Mouse (Mus musculus) heart, postnatal 14 days (tissue): ENCODE data around the gene B230217C12Rik. TPM values are rescaled to one million over a fixed set of nuclear protein-coding genes. Genes with fewer than 3 reads are reported as not detected.

ENCODE experiments used
- DNase-seq, 2 experiments: peaks; one replicate each; pipeline ENCODE4 v3.0.0; 2021 to 2022
- intact Hi-C: fragments of 180-260 bp; cut with DNase I; formaldehyde crosslinking; loops from one replicate; pipeline ENCODE4 v1.15.1; 2025
- long read RNA-seq, 2 experiments: library from polyadenylated mRNA; stranded (forward); transcript quantifications; one replicate each; pipeline ENCODE4 v2.0.0; 2021
- total RNA-seq, 2 experiments: library from RNA; stranded (reverse); gene quantifications; 2 replicates each; pipeline ENCODE4 v1.2.3; 2021

B230217C12Rik gene
- total RNA-seq = 1 to 10 TPM in 1 of 2 experiments, under 1 TPM in 1; 0.95 to 1.1 TPM
- long read RNA-seq, experiment 1, partial matches to known transcripts = 0 of 1 reads
- long read RNA-seq, experiment 1, other reads (novel, unspliced or antisense) = 0 of 1 reads
- long read RNA-seq, experiment 2, partial matches to known transcripts = 0 of 3 reads
- long read RNA-seq, experiment 2, other reads (novel, unspliced or antisense) = 0 of 3 reads

DNA sequence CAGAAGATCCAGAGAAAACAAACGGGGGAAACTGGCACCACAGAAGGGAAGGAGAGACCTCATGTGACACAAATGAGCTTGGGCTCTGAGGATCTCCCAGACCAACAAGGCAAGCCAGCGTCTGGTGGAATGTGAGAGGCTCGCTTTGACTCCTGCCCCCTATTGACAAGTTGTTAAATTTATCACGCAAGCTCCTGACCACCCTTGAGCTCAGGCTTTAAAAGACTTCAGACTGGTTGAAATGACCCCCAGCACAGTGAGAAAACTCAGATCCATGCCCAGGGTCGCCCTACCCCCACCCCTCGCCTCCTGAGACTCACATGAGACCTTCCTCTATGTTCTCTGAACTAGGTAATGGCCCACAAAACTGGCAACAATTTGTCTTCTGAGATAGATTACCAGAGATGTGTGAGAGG is at the start of gene B230217C12Rik:
Gene B230217C12Rik, plus strand, starts transcription at position 242 of the 416 bp plus-strand sequence.
- no peak for DNase-seq
- intact Hi-C loops = loop anchor here (2.0 to 5.0 kb wide), 2 partner anchors 37 to 40 kb away; no protein-coding TSS in a partner anchor

DNA sequence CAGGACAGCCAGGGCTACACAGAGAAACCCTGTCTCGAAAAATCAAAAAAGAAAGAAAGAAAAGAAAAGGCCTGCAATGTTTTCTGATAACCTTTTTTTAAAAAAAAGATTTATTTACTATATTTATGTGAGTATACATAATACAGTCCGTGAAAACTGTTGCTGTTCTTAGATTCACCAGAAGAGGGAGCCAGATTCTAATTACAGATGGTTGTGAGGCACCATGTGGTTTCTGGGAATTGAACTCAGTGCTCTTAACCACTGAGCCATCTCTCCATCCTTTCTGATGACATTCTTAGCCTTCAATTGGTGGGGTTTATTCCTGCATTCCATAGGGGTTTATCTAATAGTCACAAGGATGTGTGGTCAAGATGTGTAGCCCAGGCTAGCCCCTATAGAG is 47.4 kb upstream of the B230217C12Rik start:
- intact Hi-C loops = loop anchor here (1.0 kb wide), 1 partner anchor 90 kb away; no protein-coding TSS in a partner anchor
- peak in 1 of 2 experiments; percentile 70 for DNase-seq

GRCm38 (mm10) chr11:97796910-97797309 is 43.7 kb upstream of the B230217C12Rik start:
- intact Hi-C loops = no loop called here
- peak; percentile 67 to 74 for DNase-seq

GRCm38 (mm10) chr11:97797369-97798082 is 43.1 kb upstream of the B230217C12Rik start:
- no peak for DNase-seq
- intact Hi-C loops = loop anchor here (2.0 kb wide), 1 partner anchor 191 kb away; no protein-coding TSS in a partner anchor

DNA sequence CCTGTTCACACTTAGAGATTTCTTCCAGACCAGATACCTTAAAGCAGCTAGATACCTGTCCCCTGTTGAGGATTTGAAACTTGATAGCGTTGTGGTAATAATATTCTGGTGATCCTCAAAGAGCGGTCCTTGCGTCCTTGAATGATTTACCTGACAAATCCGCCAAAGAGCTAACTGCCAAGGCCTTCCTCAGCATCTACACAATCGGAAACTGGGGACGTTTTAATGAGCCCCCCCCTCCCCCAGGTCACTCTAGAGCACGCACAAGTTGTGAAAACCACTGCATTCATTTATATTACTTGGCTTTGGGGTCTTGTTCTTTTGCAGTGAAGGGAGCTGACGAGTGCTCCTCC is 42.5 kb upstream of the B230217C12Rik start:
- intact Hi-C loops = loop anchor here (2.0 kb wide), 1 partner anchor 191 kb away; no protein-coding TSS in a partner anchor

DNA sequence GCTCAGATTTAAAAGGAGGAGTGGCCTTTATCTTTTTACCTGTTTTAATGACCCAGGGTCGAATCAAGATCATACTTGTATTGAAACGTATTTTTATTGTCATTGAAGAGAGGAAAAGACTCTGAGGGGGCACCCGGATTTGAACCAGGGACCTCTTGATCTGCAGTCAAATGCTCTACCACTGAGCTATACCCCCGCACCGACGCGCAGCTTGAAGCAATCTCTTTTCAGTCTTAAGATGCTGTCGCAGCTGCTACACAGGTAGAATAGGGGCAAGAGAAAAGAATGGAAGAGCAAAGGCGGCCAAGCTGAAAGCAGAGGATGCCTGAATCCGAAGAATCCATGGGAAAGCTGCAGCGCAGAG is 41.8 kb upstream of the B230217C12Rik start, which contains the start of gene Lasp1:
Gene Lasp1, plus strand, starts transcription at position 219 of the 364 bp plus-strand sequence.
- peak; percentile 83 to 88 for DNase-seq
- intact Hi-C loops = loop anchor here (2.0 kb wide), 1 partner anchor 190 kb away; no protein-coding TSS in a partner anchor

More for the DNA sequence above, 42.5 kb upstream of the B230217C12Rik start:
- DNase-seq = no peak

DNA sequence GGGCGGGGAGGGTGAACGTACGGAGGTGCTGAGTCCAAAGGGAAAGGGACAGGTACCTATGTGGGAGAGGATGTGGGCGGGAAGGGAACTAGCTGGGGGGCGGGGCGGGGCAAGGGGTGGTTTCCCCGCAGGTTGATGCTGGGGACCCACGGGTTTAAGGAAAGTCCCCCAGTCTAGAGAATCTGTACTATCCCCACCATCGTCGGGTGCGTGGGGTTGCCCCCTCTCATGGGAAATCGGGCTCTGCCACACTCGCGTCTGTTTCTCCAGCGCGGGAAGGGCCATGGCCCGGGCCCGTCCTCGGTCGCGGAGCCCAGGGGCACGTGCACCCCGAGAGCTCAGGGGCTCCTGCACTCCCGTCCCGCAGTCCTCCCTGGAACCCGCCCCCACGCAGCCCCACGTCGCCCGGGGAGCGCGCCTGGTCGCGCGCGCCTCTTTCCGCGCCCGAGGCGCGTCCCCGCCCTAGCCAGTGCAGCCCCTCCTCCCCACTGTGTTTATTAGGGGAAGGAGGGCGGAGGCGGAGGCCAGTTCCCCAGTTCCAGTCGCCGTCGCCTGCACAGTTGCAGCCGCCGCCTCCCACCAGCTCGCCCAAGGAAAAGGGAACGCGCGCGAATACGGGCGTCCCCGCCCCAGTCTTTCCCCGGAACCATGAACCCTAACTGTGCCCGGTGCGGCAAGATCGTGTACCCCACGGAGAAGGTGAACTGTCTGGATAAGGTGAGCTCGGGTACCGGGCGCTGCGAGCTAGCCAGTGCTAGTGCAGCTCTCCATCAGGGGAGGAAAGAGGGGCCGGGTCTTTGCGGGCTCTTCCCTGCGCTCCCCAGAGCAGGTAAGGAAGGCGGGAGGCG is 41.2 kb upstream of the B230217C12Rik start:
- DNase-seq = peak; percentile 89 to 90
- intact Hi-C loops = loop anchor here (2.0 kb wide), 1 partner anchor 189 kb away; no protein-coding TSS in a partner anchor

GRCm38 (mm10) chr11:97799994-97800690 is 40.4 kb upstream of the B230217C12Rik start:
- intact Hi-C loops = loop anchor here (2.0 kb wide), 3 partner anchors 21 to 189 kb away; partner anchors contain the start of gene B230217C12Rik
- DNase-seq = peak; percentile 82 to 87

DNA sequence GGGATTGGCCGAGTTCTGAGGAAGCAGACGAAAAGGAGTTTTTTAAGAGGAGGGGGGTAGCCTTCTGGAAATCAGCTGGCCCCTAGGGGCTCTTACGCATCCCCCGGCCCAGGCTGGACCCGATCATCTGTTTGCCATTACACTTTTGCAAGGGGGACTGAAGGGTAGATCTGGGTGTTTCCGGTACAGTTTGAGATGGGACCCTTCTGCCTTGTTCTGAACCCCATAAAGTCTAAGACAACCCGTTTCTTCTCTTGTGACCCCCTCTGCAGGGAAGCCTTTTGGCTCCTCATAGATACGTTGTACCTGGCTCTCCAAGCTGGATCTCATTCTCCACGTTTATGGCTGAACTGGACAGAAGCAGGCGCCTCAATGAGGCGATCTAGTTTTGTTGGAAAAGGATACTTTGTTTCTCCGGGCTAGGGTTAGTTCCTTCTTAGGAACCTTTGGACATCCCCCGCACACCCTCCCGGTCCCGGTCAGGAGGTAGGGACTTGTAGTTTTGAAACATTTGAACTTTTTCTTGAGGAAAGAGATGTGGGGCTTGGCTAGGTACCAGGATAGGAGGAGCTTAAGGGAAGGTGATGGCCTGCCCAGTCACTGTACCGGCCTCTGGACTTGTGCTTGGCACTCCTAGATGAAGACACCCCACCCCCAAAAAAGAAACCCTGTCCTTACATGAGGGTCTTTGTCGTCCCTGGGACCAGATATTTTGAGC is 39.7 kb upstream of the B230217C12Rik start:
- no peak for DNase-seq
- intact Hi-C loops = loop anchor here (2.0 kb wide), 2 partner anchors 20 to 40 kb away; partner anchors contain the start of gene B230217C12Rik

DNA sequence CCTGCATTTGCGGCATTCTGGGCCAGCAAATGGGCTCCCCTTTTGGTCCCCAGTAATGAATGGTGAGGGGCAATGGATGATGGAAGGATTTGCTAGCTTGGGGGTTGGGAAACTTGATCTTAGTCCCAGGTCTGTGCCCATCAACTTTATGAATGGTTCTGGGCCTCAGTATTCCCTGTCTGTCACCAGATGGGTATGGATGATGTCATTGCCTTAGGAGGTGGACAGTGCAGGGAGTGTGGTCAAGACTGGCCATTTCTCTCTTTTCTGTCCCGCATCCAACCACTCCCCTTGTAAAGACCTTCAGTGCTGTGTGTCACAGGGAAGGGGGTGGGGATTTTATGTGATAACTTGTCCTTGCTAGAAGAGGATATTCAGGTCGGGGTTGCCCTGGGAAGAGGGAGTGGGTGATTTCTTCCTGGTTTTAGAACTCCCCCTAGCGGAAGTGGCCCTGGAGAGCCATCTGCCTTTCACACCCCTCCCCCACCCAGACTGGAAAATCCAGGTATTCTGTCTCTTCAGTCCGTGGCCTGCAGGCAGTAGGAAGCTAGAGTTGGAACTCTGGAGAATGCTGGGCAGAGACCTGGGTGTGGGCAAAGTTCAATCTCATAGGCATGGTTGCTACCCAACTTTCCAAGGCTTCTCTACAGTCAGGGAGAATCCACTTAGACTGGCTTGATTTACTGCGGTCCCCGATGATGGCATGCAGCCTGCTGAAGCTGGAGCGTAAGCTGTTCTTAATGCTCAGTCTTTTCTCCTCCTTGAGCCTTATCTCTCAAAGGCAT is 39.0 kb upstream of the B230217C12Rik start:
- peak in 1 of 2 experiments; percentile 36 for DNase-seq
- intact Hi-C loops = loop anchor here (2.0 kb wide), 2 partner anchors 19 to 39 kb away; partner anchors contain the start of gene B230217C12Rik

- no peak for DNase-seq
- intact Hi-C loops = no loop called here
Measured at GRCm38 (mm10) chr11:97802194-97802470, 38.4 kb upstream of the B230217C12Rik start.

DNA sequence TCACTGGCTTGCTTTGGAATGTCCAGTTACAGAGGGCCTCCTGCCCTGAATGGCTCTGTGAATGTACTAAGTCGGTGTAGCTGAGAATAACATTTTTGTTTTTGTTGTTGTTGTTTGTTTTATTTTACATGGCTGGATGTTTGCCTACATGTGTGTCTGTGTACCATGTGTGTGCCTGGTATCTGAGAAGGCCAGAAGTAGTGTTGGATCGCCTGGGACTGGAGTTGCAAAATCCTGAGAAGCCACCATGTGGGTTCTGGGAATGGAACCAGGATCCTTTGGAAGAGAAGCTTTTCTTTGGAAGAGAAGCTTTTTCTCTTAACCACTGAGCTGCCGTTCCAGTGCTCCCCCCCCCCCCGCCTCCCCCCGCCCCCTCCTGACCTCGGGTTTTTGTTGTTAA is 38.1 kb upstream of the B230217C12Rik start:
- peak in 1 of 2 experiments; percentile 28 for DNase-seq
- intact Hi-C loops = no loop called here

DNA sequence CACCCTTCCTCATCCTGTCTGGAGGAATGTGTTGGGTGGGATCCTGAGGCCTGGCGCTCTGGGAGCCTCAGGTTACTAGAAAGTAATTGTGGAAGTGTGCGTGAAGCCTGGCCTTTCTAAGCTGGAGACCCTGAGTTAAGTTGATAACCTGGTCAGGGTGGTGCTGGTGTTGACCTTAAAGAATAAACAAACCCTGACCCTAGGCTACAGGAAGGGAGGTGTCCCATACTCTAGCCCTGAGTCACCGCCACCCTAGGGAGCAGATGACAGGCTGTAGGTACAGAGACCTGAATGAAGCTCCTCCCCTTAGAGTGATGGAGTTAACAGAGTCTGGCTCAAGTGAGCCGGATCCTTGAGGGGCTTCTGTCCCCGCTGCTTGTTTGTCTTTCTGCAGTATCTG is 36.7 kb upstream of the B230217C12Rik start:
- intact Hi-C loops = no loop called here

DNA sequence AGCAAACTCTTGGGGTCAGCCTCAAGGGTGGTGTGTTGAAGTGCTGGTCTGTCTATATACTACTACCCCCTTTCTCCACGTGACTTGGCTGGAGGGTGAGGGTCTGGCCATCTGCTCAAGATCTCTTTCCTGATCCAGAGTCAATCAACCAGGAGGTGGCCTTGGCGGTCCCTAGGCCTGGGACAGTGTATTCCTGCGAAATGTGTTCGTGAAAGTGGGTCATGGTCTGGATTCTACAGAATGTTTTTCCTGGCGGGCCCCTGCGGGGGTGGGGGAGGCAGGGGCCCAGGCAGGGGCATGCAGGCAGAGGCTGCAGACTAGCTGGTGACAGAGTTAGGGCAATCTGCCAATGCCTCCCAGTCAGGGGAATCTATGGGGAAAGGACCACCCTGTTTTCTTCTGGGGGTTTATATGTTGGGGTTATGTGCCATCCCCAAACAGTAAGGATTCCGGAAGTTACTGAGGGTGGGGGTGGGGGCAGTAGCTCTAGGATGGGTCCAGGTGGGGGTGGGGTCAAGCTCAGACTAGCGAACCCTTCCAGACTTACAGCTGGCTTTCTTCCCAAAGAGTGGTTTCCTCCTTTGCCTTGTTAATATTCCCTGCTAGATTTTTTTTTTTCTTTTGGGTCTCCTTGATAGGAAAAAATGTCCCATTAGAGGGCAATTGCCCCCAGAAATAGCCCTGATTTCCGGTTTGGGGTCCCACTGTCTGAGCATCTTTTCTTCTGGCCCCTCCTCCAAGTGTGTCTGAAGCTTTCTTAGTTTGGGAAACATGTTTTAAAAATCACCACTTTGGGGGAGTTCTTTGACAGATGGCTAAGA is 35.5 kb upstream of the B230217C12Rik start:
- intact Hi-C loops = no loop called here

More for the DNA sequence above, 36.7 kb upstream of the B230217C12Rik start:
- DNase-seq = no peak

GRCm38 (mm10) chr11:97805662-97806612 is 34.6 kb upstream of the B230217C12Rik start:
- DNase-seq = peak; percentile 39 to 54

More for the DNA sequence above, 35.5 kb upstream of the B230217C12Rik start:
- peak; percentile 34 to 51 for DNase-seq

DNA sequence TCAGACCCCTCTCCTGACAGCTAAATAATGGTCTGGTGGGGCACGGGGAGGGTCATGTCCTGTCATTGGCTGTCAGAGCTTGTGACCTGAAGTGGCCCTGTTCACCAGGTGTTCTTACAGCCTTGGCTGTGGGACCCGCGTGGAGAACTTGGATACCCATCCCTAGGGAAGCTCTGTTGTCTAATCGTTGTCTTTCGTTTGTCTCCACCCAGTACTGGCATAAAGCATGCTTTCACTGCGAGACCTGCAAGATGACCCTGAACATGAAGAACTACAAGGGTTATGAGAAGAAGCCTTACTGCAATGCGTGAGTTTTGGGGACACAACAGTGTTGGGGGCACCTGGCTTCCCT is 34.0 kb upstream of the B230217C12Rik start:
- intact Hi-C loops = no loop called here
- DNase-seq = no peak

More at GRCm38 (mm10) chr11:97805662-97806612, 34.6 kb upstream of the B230217C12Rik start:
- intact Hi-C loops = no loop called here
